Mouse (Mus musculus) 3T3-L1 (cell line): ENCODE data around the gene Cdnf.

Source experiments
- DNase-seq: peaks from one replicate; pipeline ENCODE4 v3.0.0-alpha.2; 2015; ENCODE audit warnings: low read depth, low spot score

Gene Cdnf

DNA sequence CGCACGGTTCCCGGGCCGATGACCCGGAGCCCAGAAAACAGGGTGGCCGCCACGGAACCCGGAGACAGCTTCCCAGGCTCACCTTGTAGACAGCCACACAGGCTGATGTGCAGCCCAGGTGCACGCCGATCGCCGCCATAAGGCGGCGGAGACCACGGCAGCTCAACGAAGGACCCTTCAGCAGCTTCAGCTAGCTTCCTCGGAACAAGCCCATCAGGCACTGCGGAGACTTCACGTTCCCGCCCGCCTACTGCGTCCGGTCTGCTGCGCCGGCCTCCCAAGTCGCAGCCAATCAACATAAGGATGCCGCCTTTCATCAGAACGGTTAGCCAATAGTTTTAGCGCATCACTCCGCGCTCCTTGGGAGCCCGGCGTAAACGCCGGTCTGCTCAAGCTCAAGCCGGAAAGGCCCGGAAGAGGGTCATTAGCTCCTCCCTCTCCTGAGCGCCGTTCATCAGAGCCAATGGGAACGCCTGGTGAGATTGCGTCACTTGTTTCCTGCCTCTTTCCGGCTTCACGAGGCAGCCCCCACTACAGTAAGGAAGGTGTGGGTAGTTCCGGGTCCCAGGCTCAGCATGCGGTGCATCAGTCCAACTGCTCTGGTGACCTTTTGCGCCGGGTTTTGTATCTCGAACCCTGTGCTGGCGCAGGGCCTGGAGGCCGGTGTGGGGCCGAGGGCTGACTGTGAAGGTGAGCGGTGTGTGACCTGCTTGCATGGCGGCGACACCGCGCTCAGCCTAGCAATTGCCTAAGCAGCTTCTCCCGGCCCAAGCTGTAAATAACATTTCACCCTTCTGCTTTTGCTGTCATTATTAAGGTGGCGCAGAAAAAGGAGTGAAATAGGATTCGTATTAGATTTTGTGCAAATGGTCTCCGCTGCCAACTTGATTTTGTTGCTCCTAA is at the start of gene Cdnf, which contains the start of the genes Gm45902 and Hspa14:
Cdnf (plus strand) TSS at position 479 of the 903 bp plus-strand sequence.
Gm45902 (minus strand) TSS at position 239 of the 903 bp plus-strand sequence.
Hspa14 (minus strand) TSS at position 263 of the 903 bp plus-strand sequence.
- DNase-seq, result peak; percentile 99

DNA sequence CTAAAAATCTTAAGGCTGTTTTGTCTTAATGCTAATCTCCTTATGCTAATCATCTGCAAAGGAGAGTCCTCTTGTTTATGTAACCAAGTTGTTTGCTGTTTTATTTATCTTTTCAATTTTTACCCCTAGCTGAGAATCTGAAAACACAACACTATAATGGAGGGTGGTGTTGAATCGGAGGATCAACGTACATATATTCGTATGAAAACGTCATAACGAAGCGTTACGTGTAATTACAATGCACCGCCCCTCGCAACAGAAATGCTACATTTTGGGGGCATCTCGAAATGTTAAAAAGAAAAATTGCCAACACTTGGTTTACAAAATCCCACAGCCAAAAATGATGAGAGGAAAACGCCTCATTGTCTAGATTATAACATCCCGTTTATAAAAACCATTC is 38.9 kb upstream of the Cdnf start:
- DNase-seq, result no peak

DNA sequence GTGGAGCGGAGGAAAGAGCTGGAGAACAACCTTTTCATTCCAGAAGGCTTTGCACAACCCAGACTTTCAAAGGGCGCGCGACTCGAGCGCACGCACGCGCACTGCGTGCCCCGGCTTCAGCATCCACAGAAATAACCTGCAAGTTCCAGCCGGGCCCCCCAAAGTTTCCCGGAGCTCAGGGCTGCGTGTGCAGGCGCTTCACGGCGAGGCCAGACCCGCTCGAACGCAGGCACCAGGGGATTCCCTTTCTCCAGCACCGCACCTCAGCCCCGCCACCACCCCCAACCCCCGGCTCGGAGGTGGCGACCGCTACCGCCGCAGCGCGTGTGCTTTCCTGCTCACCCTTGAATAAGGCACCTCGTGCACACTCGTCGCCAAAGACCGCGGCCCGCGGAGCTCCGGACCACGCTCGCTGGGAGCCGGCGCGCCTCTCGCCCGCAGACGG is 38.4 kb upstream of the Cdnf start:
- peak; percentile 57 for DNase-seq

DNA sequence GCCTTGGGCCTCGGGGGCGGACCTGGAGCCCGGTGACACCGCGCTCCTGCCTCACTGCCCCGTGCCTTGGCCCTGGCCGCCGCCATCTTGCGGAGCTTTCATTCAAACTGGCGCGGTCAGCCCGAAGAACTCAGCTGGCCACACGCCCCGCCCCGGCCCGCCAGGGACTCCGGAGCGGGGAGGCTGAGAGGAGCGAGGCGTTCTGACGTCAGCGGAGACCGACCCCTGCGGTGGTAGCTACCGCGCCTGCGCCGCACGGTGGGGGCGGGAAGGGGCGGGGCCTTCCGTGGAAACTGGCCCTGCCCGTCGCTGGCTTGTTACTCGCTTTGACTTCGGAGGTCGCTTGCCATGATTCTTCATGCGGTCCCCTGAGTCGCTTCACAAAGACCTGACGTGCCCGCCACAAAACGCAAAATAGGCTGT is 38.0 kb upstream of the Cdnf start, which contains the start of gene Suv39h2:
Suv39h2 (minus strand) TSS at position 171 of the 423 bp plus-strand sequence.
- peak; percentile 93 for DNase-seq

DNA sequence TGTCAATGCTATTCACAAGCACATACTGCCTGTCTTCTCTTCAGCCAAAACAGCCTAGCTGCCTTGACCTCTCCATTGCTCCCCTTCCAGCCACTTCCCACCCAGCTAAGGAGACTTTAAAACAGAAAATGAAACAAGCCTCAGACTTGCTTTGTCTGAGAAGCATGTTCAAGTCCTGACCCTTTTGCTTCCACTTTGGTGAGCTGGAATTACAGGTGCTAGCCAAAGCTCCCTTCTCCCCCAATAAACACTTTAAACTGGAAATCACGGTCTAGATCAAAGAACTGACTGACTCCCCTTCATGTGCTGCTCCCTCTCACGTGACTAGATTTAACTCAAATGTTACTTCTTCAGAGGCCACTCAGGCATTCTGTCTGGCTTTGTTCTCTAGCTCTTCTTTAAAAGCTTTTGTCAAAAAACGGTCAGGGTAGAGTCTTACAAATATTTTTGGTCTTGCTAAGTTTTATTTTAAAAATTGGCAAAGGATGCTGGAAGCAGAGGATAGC is 37.0 kb upstream of the Cdnf start:
- no peak for DNase-seq

DNA sequence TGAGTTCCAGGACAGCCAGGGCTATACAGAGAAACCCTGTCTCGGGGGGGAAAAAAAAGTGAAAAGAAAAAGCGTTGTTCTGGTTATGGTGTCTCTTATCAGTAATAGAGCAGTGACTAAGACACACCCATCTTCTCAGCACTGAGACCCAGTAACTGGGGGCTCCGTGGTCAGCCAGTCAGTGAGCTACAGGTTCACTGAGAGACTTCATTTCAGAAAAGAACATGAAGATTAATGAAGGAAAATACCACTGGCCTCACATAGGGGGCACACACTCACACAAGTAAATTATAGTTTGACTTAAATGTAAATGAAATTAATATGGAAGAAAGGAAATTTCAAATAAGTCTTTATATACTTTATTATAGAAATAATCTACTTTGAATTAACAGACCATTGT is 32.6 kb upstream of the Cdnf start:
- peak; percentile 11 for DNase-seq

DNA sequence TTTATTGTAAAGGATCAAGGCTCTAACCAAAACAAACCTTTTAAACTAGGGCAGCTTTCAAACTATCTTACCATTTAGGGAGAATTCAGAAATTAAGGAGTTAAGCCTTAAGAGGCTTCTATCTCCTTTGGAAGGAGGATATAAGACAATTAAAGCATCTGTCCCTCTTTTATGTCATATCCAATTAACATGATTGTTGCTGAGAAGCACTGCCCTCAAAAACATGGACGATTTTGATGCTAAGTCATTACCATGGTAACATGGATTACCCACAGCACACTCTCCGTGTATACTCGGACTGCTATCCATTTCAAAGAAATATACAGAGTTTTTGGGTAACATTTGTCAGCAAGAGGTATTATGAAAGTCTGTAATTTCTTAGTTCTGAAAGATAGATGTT is 23.0 kb upstream of the Cdnf start:
- no peak for DNase-seq

DNA sequence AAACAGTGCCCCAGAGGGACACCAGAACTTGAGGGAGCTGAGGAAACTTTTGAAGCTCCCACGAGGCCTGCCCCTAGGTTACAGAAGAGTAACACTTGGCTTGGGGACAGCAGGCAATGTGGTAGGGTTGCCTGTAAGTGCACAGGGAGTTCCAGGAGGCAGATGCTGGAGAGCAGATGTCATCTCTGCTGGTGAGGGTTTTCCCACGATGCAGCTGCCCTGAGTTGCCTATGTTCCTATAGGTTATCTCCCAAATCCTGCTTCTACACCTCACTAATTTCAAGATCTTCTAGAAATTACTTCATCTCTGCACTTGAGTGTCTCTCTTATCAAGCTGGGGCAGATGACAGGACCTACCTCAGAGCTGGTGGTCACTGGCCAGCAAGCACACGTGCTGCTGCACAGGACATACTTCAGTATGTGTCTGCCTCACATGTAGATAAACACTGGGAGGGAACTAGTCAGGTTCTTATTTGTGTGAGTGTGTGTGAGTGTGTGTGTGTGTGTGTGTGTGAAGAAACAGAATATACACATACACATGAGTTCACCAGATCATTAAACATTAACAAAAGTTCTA is 18.9 kb upstream of the Cdnf start:
- no peak for DNase-seq

DNA sequence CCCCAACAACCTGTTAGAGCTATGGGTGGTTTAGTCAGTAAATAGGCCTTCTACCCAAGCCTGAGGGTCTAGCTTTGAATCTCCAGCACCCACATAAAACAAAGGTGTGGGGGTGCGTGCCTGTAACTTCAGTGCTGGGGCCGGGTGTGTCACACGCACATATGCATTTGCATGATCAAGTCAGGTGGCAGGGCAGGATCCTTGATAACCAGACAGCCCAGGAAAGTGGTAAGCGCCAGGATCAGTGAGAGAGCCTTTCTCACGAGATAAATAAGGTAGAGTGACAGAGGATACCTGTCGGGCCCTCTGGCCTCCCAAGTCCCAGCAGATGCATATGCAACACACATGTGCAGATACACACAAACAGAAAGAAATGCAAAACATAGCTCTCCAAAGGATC is 13.3 kb upstream of the Cdnf start:
- no peak for DNase-seq

DNA sequence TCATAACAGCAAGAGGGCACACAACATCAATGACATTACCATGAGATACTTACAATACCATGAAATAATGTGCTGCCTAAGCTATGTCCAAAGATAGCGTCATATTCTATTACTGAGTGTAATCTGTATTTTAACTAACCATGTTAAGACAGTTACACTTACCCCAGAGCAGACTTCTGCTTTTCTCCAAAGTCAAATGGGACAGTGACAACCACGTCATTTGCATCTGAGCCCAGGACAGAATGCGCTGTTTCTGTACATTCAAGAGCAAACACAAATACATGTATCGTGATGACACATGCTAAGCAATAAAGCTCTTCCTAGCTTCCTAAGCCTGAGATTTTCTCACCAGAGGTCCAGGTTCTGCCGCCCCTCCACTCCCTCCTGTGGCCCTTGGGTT is 11.9 kb upstream of the Cdnf start:
- no peak for DNase-seq

DNA sequence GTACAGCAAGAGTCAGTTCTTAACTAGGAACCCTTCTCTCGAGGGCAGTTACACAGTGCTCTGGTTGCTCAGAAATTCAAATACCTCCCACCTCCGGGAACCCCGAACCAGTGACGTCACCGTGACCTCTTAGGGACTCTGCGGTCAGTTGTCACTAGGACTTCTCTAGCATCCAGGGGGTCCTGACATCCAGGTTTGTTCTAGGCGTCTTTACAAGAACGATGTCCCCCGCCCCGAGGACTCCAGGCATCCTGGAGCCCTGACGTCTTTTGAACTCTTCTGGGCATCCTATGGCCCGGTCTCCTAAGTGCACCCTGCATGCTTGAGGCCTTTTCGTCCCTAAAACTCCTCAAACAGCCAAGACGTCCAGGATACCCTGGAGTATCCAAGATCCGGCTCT is 754 bp upstream of the Cdnf start:
- DNase-seq, result peak; percentile 59

DNA sequence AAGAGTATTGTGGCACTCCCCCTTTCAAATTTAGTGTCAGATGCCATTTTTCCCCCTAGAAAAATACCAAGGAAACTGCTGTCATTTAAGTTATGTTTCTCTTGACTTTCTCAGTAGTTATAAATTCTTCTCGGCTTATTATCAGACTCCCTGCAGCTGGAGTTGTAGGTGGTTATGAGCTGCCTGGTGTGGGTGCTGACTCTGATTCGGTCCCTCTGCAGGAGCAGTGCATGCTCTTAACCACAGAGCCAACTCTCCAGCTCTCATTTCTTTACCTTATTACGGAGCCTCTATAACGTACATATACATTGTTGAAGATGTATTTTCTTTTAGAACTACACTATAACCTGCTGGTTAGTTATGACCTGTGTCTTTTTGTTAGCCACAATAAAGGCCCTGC is 9.7 kb downstream of the Cdnf start:
- DNase-seq, result no peak

DNA sequence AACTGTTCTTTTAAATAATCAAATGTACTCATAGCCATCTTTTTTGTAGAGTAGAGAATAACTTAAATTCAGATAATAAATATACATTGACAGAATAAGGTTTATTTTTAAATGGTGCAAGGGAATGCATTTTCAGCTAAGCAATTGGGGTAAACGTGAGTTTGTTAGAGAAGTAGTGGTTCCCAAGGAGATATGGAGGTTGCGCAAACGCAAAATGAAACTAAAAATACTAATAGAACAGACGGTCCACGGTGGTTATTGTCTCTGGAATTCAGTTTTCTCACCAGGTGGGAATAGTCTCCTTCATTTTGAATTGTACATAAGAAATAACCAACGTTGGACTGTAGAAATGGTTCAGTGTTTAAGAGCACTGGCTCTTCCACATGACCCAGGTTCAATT is 13.5 kb downstream of the Cdnf start:
- no peak for DNase-seq

DNA sequence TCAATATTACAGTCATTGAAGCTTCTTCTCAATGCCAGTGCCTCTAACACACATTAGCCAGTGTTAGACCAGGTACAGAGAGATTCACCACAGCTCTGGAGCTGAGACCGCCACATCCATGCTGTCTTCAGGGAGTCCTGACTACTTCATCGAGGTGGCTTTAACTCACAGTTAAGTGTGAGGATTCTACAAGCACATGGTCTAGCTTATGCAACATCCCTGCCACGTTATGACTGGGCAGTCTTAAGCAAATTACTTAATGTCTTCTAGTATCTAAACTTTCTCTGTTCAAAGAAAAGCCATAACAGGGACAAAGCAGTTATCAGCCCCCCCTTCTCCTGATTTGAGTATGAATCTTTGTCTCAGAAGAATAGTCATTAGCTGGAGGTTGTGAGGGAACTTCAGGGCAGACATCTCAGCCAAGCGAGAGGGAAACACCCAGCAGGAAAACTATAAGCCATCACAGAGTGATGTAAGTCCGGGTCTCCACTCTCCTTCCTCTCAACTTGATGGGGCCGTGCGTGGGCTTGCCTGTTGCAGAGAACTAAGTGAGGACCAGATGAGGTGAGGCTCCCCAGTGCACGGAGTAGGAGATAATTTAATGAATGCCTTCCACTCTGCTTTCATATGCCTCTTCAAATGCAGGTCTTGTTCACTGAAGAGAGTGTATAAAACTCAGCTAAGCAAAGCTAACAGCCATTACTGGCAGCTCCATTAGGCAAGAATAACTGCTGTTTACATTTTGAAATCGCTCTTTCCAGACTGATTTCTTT is 28.7 kb downstream of the Cdnf start:
- no peak for DNase-seq

DNA sequence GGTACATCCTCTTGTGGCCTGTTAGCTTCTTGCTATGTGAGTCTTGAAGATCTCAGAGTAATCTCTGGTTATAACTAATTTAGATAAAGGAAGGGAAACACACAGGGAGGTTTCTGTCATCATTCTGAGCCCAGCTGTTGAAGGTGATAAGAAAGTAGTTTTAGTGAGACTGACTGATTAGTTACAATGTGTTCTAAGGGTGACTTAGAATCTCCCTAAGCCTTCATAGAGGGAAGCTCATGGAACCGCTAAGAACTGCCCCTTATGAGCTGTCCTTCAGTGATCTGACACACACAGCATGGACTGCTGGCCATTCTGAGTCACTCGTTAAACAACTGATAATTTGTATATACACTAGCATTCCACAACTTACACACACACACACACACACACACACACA is 33.2 kb downstream of the Cdnf start:
- peak; percentile 11 for DNase-seq

DNA sequence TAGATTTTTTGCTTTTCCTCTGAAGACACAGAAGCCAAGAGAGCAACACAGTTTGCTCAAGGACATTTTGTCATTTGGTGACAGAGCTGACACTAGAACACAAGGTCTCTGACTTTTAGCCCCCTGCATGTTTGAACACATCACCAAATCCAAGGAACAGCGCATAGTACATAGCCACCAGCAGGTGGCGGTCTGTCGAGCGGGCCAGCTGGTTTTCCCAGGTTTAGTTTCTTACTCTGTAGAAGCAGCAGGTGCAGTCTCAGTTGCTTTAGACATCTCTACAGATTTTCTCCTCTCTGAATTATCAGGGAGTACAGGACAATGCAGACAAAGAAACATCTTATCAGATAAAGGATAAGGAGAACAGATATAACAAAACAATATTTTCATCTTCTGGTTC is 33.8 kb downstream of the Cdnf start:
- DNase-seq, result peak; percentile 73

DNA sequence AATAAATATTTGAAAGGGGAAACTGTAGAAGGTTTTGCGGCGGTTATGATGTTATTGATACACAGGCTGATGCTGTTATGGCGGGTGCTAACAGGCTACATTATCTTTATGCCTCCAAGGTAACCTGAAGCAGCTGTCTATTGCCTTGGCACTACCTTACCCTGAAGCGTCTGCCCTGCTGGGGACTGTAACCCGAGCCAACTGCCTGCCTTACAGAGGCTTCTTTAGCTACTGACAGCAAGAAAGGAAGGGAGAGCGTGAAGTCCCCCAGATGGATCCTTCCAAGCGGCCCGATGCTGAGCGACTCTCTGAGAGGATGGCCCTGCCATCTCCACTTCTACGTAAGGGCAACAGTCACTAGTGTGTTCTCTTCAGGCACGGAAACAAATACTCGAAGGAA is 57.4 kb downstream of the Cdnf start, which contains the start of gene Fam107b:
Fam107b (plus strand) TSS at position 303 of the 400 bp plus-strand sequence.
- no peak for DNase-seq

DNA sequence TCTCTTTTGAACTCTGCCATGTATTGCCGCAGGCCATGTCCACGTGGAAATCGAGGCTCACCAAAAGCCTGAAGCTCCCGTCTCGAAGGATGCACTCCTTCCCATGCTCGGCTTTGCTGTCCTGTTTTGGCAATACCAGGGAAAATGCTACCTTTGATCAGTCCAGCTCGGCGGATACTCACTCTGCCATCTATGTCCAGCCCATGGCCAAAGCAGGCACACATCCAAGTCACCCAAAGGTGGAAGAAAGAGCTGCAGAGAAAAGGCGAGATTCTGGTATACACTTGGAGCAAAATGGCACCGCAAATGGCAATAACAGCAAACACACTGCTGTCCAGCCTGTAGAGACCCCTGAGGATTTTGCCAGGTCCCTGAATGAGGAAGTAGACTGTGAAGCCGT is 57.8 kb downstream of the Cdnf start:
- no peak for DNase-seq

DNA sequence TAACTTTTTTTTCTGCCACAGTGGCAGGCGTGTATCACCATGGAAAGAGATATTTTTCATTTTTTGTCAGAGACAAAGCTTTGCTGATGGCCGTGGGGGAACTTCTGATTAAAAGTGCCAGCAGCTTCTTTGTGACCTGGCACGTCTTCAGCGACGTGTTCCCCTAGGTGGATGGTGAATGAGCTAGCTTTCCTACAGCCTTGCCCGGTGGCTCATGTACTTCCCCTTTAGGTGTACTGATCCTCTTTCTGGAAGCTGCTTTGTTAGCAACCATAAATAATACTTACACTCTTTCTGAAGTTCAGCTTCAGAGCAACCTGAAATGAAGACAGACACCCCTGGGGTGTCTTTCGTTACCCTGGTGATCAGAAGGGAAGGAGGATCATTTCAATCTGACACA is 61.1 kb downstream of the Cdnf start:
- DNase-seq, result no peak

DNA sequence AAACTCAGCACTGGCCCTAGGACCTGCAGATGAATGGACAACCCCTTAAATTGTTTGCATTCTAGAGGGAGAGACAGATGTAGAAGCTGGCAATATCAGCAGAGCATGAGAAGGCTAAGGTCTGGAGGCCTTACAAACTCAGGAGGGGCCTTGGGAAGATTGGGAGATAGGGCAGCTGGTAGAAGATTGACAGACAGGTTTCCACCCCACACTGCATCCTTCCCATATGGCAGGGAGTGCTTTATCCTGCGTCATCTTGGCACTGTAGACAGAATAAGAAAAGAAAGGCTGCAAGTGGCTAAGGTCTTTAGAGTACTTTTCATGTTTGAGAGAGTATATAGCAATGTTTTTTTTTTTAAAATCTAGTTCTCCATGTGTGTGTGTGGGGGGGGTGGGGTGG is 62.3 kb downstream of the Cdnf start:
- no peak for DNase-seq
